Mouse (Mus musculus) midbrain, embryonic 14.5 days (tissue): ENCODE measurements at regions not wholly inside any gene's neighbourhood (a gene's known extent, or its start where the extent isn't known, plus 50 kb on each side); places are given as distances from the start of the nearest gene placed in this dataset.
A peak's percentile ranks its signal among the peaks of the same experiment; 100 is the strongest.

Source experiments
- ATAC-seq: fragments of 200-750 bp; cut with Nextera tagmentation; 2 replicates; pipeline ENCODE4 v1.8.0; 2017; ENCODE audit warnings: moderate number of reproducible peaks, moderate library complexity; ENCODE audit not compliant: low FRiP score, low TSS enrichment
- DNase-seq: peaks from one replicate; pipeline ENCODE4 v3.0.0-alpha.2; 2015
- H3K27ac ChIP-seq: fragments of 300-500 bp; sonication (generic); replicated peaks from 2 replicates; pipeline ENCODE4 v1.5.1; 2014; ENCODE audit warnings: mild to moderate bottlenecking, low read depth, low read length, moderate library complexity
- H3K27me3 ChIP-seq: fragments of 300-500 bp; sonication (generic); 2 replicates; pipeline ENCODE4 v1.6.1; 2014; ENCODE audit warnings: low read length, control low read depth, mixed read lengths; ENCODE audit not compliant: control insufficient read depth, insufficient read depth
- H3K36me3 ChIP-seq: fragments of 300-500 bp; sonication (generic); 2 replicates; pipeline ENCODE4 v1.6.1; 2014; ENCODE audit warnings: low read length, control low read depth; ENCODE audit not compliant: control insufficient read depth, insufficient read depth
- H3K4me1 ChIP-seq: fragments of 300-500 bp; sonication (generic); 2 replicates; pipeline ENCODE4 v1.6.1; 2014; ENCODE audit warnings: mild to moderate bottlenecking, antibody characterized with exemption, low read length, control low read depth; ENCODE audit not compliant: control insufficient read depth, insufficient read depth
- H3K4me2 ChIP-seq: fragments of 300-500 bp; sonication (generic); 2 replicates; pipeline ENCODE4 v1.6.1; 2014; ENCODE audit warnings: mild to moderate bottlenecking, low read length, moderate library complexity
- H3K4me3 ChIP-seq: fragments of 300-500 bp; sonication (generic); replicated peaks from 2 replicates; pipeline ENCODE4 v1.5.1; 2014; ENCODE audit warnings: low read depth, low read length
- H3K9ac ChIP-seq: fragments of 300-500 bp; sonication (generic); replicated peaks from 2 replicates; pipeline ENCODE4 v1.6.1; 2014; ENCODE audit warnings: mild to moderate bottlenecking, low read length, moderate library complexity
- H3K9me3 ChIP-seq: fragments of 300-500 bp; sonication (generic); 2 replicates; pipeline ENCODE4 v1.6.1; 2016; ENCODE audit warnings: low read length, control low read depth, mixed read lengths; ENCODE audit not compliant: control insufficient read depth
- WGBS: fragments of 180-500 bp; shearing (Covaris S2); extraction: QIAGEN DNeasy Blood & Tissue Kit; methylation state at CpG from one replicate; pipeline ENCODE4 v1.1.7; 2014; 5-methylcytosine and 5-hydroxymethylcytosine counted together

DNA sequence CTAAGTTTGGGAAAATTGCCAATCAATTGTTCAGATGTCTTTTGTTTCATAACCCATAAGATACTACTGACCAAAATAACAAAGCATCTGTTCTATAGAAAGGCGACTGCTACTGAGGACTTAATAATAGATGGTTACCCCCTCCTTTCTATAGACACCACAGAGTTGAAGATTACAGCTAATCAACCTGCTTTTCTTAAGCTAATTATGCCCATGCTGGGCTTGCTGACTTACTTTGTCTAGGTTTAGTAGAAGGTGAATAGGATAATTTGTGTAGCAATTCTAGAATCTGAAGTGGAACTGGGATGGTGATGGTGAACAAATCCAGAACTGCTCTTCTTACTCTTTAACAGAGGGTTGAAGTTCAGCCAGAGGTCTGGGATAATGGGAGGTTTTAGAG lies 53.8 kb upstream of the Tbx18 start:
- Histone ChIP-seq H3K27ac (no peak overlapping the region), H3K4me3 (no peak overlapping the region), H3K9ac (no peak overlapping the region), H3K36me3 (no peaks in the 10 kb centered on the region), H3K9me3 (no peaks in the 10 kb centered on the region), H3K27me3 (no peaks in the 10 kb centered on the region), H3K4me1 (no peaks in the 10 kb centered on the region), H3K4me2 (no peak overlapping the region)
- no peak for ATAC-seq
- no peak for DNase-seq
- WGBS, result 57% methylated on average over 1 of the region's 1 CpGs

- H3K27me3 ChIP-seq, result no peaks in the 10 kb centered on the region
- H3K4me2 ChIP-seq, result no peak overlapping the region
- 94% methylated on average over 2 of the region's 2 CpGs for WGBS
- ATAC-seq (no peak), DNase-seq (no peak)
- no peaks in the 10 kb centered on the region for H3K36me3 ChIP-seq
- H3K9ac ChIP-seq, result no peak overlapping the region
- H3K27ac ChIP-seq, result no peak overlapping the region
- no peaks in the 10 kb centered on the region for H3K9me3 ChIP-seq
- no peaks in the 10 kb centered on the region for H3K4me1 ChIP-seq
- H3K4me3 ChIP-seq, result no peak overlapping the region
Measured at GRCm38 (mm10) chr9:87811746-87812145, 80.7 kb upstream of the Tbx18 start.

DNA sequence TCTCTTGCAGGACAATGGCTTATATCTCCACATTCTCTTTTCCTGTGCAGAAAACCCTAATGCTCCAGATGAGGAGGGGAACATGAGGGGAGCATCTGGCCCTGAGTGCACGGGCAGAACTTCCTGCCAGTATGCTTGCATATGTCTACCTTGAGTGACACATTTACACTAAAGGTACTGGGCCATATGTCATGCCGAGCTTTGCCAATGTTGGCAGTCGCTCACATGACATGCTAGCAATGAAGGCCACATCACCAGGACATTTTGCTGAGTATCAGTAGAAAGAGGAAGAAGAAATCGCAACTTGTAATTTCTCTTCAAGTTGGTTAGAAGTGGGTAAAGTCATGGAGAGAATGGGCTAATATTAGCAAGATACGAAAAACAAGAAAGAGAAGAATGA lies 91.2 kb upstream of the Tbx18 start:
- ATAC-seq (no peak), DNase-seq (no peak)
- Histone ChIP-seq H3K4me2 (no peak overlapping the region), H3K27ac (no peak overlapping the region), H3K4me1 (no peaks in the 10 kb centered on the region), H3K9me3 (no peaks in the 10 kb centered on the region), H3K36me3 (no peaks in the 10 kb centered on the region), H3K4me3 (no peak overlapping the region), H3K9ac (no peak overlapping the region), H3K27me3 (no peaks in the 10 kb centered on the region)
- 88% methylated on average over 5 of the region's 5 CpGs for WGBS

GRCm38 (mm10) chr9:87824691-87825230 lies 93.7 kb upstream of the Tbx18 start:
- no peak overlapping the region for H3K4me2 ChIP-seq
- H3K27ac ChIP-seq, result no peak overlapping the region
- H3K9me3 ChIP-seq, result no peaks in the 10 kb centered on the region
- no peak for ATAC-seq
- no peak for DNase-seq
- no peaks in the 10 kb centered on the region for H3K4me1 ChIP-seq
- H3K27me3 ChIP-seq, result no peaks in the 10 kb centered on the region
- H3K4me3 ChIP-seq, result no peak overlapping the region
- 83% methylated on average over 8 of the region's 8 CpGs for WGBS
- no peaks in the 10 kb centered on the region for H3K36me3 ChIP-seq
- no peak overlapping the region for H3K9ac ChIP-seq

GRCm38 (mm10) chr9:87843898-87844297 lies 112.8 kb upstream of the Tbx18 start:
- DNase-seq (peak; percentile 49), ATAC-seq (no peak)
- 76% methylated on average over 6 of the region's 6 CpGs for WGBS
- Histone ChIP-seq H3K4me2 (no peak overlapping the region), H3K9me3 (no peaks in the 10 kb centered on the region), H3K27ac (no peak overlapping the region), H3K27me3 (no peaks in the 10 kb centered on the region), H3K4me1 (no peaks in the 10 kb centered on the region), H3K36me3 (no peaks in the 10 kb centered on the region), H3K4me3 (no peak overlapping the region), H3K9ac (no peak overlapping the region)

- Histone ChIP-seq H3K27me3 (no peaks in the 10 kb centered on the region), H3K9me3 (no peaks in the 10 kb centered on the region), H3K4me3 (no peak overlapping the region), H3K27ac (no peak overlapping the region), H3K9ac (no peak overlapping the region), H3K4me1 (no peaks in the 10 kb centered on the region), H3K4me2 (no peak overlapping the region), H3K36me3 (no peaks in the 10 kb centered on the region)
- ATAC-seq (no peak), DNase-seq (no peak)
- 82% methylated on average over 2 of the region's 2 CpGs for WGBS
Measured at GRCm38 (mm10) chr9:87844453-87844852, 113.4 kb upstream of the Tbx18 start.

- Histone ChIP-seq H3K36me3 (no peaks in the 10 kb centered on the region), H3K4me3 (no peak overlapping the region), H3K4me2 (no peak overlapping the region), H3K9me3 (no peaks in the 10 kb centered on the region), H3K27ac (no peak overlapping the region), H3K9ac (no peak overlapping the region), H3K27me3 (no peaks in the 10 kb centered on the region), H3K4me1 (no peaks in the 10 kb centered on the region)
- 69% methylated on average over 5 of the region's 5 CpGs for WGBS
- ATAC-seq, result no peak
- no peak for DNase-seq
Measured at GRCm38 (mm10) chr9:87848882-87849281, 117.8 kb upstream of the Tbx18 start.

DNA sequence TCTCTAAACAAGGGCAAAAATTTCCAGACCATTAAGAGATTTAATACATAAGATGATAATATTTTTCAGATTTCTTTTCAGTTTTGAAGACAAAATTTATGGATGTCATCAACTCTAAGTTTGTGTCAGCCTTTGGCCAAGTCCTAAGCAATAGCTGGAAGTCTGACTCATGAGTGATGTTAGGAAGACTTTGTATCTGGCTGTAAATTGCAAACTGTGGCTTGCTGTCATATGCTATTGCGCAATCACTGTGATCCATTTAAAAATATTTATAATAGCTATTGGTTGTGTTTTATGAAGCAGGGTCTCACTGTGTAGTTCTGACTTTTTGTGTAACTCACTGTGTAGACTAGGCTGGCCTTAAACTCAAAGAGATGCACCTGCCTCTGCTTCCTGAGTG lies 119.1 kb upstream of the Tbx18 start:
- ATAC-seq (no peak), DNase-seq (no peak)
- H3K27ac ChIP-seq, result no peak overlapping the region
- no peaks in the 10 kb centered on the region for H3K9me3 ChIP-seq
- H3K9ac ChIP-seq, result no peak overlapping the region
- H3K36me3 ChIP-seq, result no peaks in the 10 kb centered on the region
- no peaks in the 10 kb centered on the region for H3K4me1 ChIP-seq
- no peak overlapping the region for H3K4me3 ChIP-seq
- no peaks in the 10 kb centered on the region for H3K27me3 ChIP-seq
- WGBS, result 96% methylated on average over 1 of the region's 1 CpGs
- H3K4me2 ChIP-seq, result no peak overlapping the region

DNA sequence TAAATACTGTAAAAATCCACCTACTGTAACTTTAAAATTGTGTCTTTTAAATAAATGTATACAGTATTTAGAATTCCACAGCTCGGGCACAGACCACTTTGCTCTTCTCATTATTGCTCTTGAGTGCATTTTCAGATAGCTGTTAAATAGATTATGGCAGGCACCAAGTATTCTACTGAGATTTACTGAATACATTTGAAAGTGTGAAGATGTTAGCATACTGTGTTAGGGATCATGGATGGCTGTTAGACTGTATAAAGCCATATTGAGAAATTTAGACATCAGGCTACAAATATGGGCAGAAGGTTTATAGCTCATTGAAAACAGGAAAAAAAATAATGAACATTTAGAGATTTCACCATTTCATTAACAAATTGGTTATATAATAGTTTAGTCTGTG lies 130.5 kb upstream of the Tbx18 start:
- Histone ChIP-seq H3K36me3 (no peaks in the 10 kb centered on the region), H3K4me3 (no peak overlapping the region), H3K9ac (no peak overlapping the region), H3K9me3 (no peaks in the 10 kb centered on the region), H3K27me3 (no peaks in the 10 kb centered on the region), H3K4me1 (no peaks in the 10 kb centered on the region), H3K4me2 (no peak overlapping the region), H3K27ac (no peak overlapping the region)
- 65% methylated on average over 1 of the region's 1 CpGs for WGBS
- ATAC-seq (no peak), DNase-seq (no peak)
